Mouse (Mus musculus) lung, embryonic 14.5 days (tissue): Measurements from ENCODE around the gene Fbf1. TPM values are rescaled to one million over a fixed set of nuclear protein-coding genes. Genes with fewer than 3 reads are reported as not detected.

Source experiments
- ATAC-seq: fragments of 200-750 bp; cut with Nextera tagmentation; 2 replicates; pipeline ENCODE4 v1.8.0; 2017; ENCODE audit warnings: mild to moderate bottlenecking, moderate TSS enrichment, moderate library complexity; ENCODE audit not compliant: insufficient read depth
- DNase-seq: peaks from one replicate; pipeline ENCODE4 v3.0.0-alpha.2; 2015
- H3K27ac ChIP-seq: fragments of 300-500 bp; sonication (generic); 2 replicates; pipeline ENCODE4 v1.5.1; 2014; ENCODE audit warnings: low read depth, mild to moderate bottlenecking, moderate library complexity
- H3K27me3 ChIP-seq: fragments of 300-500 bp; sonication (generic); 2 replicates; pipeline ENCODE4 v1.6.1; 2014; ENCODE audit warnings: low read length, control low read depth; ENCODE audit not compliant: insufficient read depth
- H3K36me3 ChIP-seq: fragments of 300-500 bp; sonication (generic); 2 replicates; pipeline ENCODE4 v1.6.1; 2014; ENCODE audit warnings: control low read depth; ENCODE audit not compliant: insufficient read depth
- H3K4me1 ChIP-seq: fragments of 300-500 bp; sonication (generic); 2 replicates; pipeline ENCODE4 v1.6.1; 2014; ENCODE audit warnings: antibody characterized with exemption, control low read depth; ENCODE audit not compliant: insufficient read depth
- H3K4me2 ChIP-seq: fragments of 300-500 bp; sonication (generic); 2 replicates; pipeline ENCODE4 v1.6.1; 2014; ENCODE audit warnings: mild to moderate bottlenecking
- H3K4me3 ChIP-seq: fragments of 300-500 bp; sonication (generic); 2 replicates; pipeline ENCODE4 v1.5.1; 2014; ENCODE audit warnings: low read depth, low read length
- H3K9ac ChIP-seq: fragments of 300-500 bp; sonication (generic); 2 replicates; pipeline ENCODE4 v1.6.1; 2014
- H3K9me3 ChIP-seq: fragments of 300-500 bp; sonication (generic); 2 replicates; pipeline ENCODE4 v1.6.1; 2016; ENCODE audit warnings: low read depth, low read length, control low read depth
- CTCF ChIP-seq: IDR thresholded peaks from 2 replicates; pipeline ENCODE4 v1.5.1; 2016; ENCODE audit warnings: antibody characterized with exemption, low read depth
- WGBS: fragments of 180-500 bp; shearing (Covaris S2); extraction: QIAGEN DNeasy Blood & Tissue Kit; methylation state at CpG from one replicate; pipeline ENCODE4 v1.1.7; 2014; 5-methylcytosine and 5-hydroxymethylcytosine counted together
- polyA plus RNA-seq: library from polyadenylated mRNA; unstranded; fragments of >200 nt; fragmentation: Nextera tagmentation; extraction: Ambion mirVana; gene quantifications from 2 replicates; pipeline ENCODE4 v1.2.1, GENCODE M21; 2014

Gene Fbf1
- polyA plus RNA-seq, 1 experiment from 2014 or later, result 35.2 TPM

DNA sequence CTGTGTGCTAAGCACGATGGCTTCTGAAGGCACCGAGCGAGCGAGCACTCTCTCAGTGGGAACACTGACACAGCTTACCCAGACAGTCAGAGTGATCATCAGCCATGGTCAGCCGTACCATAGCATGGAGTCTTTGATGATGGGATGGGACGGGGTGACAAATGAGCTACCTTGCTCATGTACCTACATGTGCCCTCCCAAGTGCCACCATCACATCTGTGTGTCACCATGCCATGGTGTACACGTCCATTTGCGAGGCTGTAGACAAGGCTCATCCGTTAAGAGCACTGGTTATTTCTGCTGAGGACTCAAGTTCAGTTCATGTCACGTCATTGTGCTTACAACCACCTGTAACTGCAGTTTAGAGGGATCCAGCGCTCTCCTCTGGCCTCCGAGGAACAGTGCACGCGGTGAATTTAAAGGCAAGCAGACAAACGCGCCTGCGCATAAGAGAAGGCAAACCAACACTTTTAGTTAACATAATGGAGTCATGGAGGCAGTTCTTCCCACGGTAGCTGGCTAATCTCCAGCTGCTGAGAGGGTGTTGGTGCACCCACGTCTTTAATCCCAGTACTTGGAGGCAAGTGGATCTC, 56.3 kb downstream of the Fbf1 start:
- Histone ChIP-seq H3K9ac (no peak overlapping the region), H3K9me3 (no peaks in the 10 kb centered on the region), H3K27me3 (peaks cover 39% of the 10 kb centered on the region), H3K4me3 (no peak overlapping the region), H3K27ac (no peak overlapping the region), H3K4me2 (no peak overlapping the region), H3K36me3 (no peaks in the 10 kb centered on the region), H3K4me1 (peaks cover 15% of the 10 kb centered on the region)
- ATAC-seq, result no peak
- no peak for TF ChIP-seq CTCF
- WGBS, result 82% methylated on average over 19 of the region's 19 CpGs
- no peak for DNase-seq

DNA sequence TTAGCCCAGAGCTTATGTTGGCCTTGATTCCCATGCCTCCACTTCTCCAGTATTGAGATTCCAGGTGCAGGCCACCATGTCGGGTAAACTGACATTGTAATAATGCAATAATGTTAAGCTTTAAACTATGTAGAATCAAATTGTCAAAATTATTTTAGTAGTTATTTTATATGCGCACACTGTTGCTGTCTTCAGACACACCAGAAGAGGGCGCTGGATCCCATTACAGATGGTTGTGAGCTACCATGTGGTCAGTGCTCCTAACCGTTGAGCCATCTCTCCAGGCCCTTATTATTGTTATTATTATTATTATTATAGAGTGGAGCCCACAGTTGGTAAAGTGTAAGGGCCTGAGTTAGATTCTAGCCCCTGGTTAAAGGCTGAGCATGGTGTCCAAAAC, 56.9 kb downstream of the Fbf1 start:
- no peaks in the 10 kb centered on the region for H3K36me3 ChIP-seq
- ATAC-seq (no peak), DNase-seq (no peak)
- H3K4me2 ChIP-seq, result no peak overlapping the region
- peaks cover 21% of the 10 kb centered on the region for H3K4me1 ChIP-seq
- H3K4me3 ChIP-seq, result no peak overlapping the region
- 74% methylated on average over 4 of the region's 4 CpGs for WGBS
- no peak overlapping the region for H3K9ac ChIP-seq
- TF ChIP-seq CTCF, result peak; percentile 36
- H3K9me3 ChIP-seq, result no peaks in the 10 kb centered on the region
- H3K27me3 ChIP-seq, result peaks cover 41% of the 10 kb centered on the region
- no peak overlapping the region for H3K27ac ChIP-seq

DNA sequence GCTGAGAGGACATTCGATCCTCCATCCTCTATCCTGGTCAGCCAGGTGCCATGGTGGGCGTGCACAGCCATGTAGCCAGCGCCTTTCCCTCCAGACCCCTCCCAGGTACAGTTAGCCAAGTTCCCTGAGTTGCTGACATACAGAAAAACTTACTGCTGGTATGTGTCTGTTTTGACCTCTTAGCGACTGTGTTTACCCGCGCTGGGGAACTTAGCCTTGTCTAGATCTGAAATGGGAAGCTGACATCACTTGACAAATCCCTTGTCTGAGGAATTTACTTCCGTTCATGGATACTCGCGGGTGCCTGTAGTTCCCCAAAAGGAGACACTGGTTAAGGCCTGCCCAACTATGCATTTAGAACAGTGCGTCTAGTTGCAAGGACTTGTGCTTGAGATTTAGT, 57.4 kb downstream of the Fbf1 start:
- peak; percentile 26; the same call in 1 of the 2 replicates for ATAC-seq

DNA sequence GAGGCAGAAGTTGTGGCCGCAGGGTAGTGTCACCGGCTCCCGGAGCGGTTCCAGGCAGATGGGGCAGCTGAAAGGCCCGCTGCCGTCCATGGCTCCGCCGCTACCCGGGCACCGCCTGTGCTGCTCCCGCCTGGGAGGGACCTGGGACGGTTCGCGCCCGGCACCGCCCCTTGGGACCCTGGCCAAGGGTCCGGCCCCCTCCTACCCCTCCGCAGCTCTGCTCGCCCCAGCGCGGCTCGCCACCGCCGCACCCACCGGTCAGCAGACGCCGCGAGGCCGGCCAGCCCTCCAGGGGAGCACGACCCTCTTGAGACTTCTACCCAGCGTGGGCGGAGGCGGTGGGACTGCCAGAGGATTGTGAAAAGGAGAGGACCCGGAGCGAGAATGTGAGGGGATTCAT, 57.8 kb downstream of the Fbf1 start:
- peak; percentile 76 for DNase-seq
- peaks cover 24% of the 10 kb centered on the region for H3K4me1 ChIP-seq
- peak overlapping the region; percentile 52 for H3K27ac ChIP-seq
- peaks cover 41% of the 10 kb centered on the region for H3K27me3 ChIP-seq
- 2% methylated on average over 35 of the region's 35 CpGs for WGBS
- no peak for TF ChIP-seq CTCF
- peak overlapping the region; percentile 73 for H3K4me2 ChIP-seq
- peak overlapping the region; percentile 48 for H3K9ac ChIP-seq
- no peaks in the 10 kb centered on the region for H3K9me3 ChIP-seq
- peak; percentile 75 for ATAC-seq
- H3K4me3 ChIP-seq, result peak overlapping the region; percentile 53
- no peaks in the 10 kb centered on the region for H3K36me3 ChIP-seq

More for the DNA sequence above, 57.4 kb downstream of the Fbf1 start:
- TF ChIP-seq CTCF, result no peak
- H3K36me3 ChIP-seq, result no peaks in the 10 kb centered on the region
- peaks cover 41% of the 10 kb centered on the region for H3K27me3 ChIP-seq
- DNase-seq, result peak; percentile 69
- peak overlapping the region; percentile 53 for H3K4me3 ChIP-seq
- H3K9me3 ChIP-seq, result no peaks in the 10 kb centered on the region
- peak overlapping the region; percentile 48 for H3K9ac ChIP-seq
- H3K27ac ChIP-seq, result peak overlapping the region; percentile 52; the same call in 1 of the 2 replicates
- H3K4me2 ChIP-seq, result peak overlapping the region; percentile 73
- 14% methylated on average over 10 of the region's 10 CpGs for WGBS
- H3K4me1 ChIP-seq, result peaks cover 24% of the 10 kb centered on the region

DNA sequence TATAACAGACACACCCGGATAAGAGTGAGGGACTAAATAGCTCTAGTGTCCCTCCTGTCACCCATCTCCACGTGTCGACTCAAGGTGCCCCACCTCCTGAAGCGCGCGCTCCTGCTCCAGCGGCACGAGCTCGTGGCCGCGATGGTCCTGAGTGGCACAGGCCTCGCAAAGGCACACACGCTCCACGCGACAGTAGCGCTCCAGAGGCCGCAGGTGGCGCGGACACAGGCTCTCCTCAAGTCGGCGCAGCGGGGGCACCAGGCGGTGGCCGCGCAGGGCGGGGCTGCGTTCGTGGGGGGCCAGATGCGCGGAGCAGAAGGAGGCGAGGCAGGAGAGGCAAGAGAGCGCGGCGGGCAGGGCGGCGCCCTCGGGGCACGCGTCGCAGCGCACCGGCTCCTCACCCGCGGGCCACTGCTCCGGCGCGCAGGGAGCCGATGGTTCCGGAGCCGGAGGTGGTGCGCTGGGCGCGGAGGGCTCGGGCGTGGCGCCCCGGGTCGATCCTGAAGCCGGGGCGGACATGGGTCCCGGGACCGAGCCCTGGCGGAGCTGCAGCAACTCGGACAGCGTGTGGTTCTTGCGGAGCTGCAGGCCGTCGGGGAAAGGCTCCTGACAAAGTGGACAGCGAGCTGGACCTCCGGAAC, 58.4 kb downstream of the Fbf1 start:
- Histone ChIP-seq H3K27me3 (peaks cover 41% of the 10 kb centered on the region), H3K4me2 (peak overlapping the region; percentile 73), H3K36me3 (no peaks in the 10 kb centered on the region), H3K9me3 (no peaks in the 10 kb centered on the region), H3K4me3 (peak overlapping the region; percentile 53), H3K27ac (peak overlapping the region; percentile 52), H3K4me1 (peaks cover 25% of the 10 kb centered on the region), H3K9ac (peak overlapping the region; percentile 48)
- no peak for ATAC-seq
- TF ChIP-seq CTCF, result no peak; the same call in 1 of the 2 replicates
- 1% methylated on average over 67 of the region's 70 CpGs for WGBS
- DNase-seq, result no peak

DNA sequence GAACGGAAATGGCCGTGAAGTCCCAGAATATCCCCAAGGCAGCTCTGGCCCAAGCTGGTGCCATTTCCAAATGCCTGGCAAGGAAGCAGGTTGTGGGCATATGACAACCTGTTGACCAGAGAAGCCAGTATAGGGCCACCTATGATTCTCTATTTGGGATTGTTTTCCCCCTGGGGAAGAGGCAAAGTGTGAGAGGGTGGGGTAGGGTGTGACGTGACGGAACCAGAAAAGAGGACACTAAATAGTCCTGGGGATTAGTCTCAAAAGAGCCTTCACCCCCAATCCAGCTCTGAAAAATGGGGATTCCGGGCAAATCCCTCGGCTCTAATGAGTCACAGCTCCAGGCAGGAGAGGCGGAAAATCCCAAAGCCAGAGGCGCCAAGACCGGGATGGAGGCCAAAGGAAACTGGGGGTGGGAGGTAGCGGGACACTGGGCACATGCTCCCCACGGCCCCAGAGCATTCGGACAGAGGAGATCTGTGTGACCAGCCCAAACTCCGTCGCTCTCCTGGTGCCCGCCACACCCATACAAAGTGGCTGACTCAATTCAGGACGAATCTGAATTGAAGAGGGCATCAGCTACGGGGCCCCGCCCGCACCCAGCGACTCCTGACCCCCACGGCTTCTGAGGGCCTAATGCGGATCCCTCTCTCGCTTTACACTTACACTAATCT, 59.4 kb downstream of the Fbf1 start:
- Histone ChIP-seq H3K27me3 (peaks cover 41% of the 10 kb centered on the region), H3K4me1 (peaks cover 34% of the 10 kb centered on the region), H3K4me3 (peak overlapping the region; percentile 53), H3K36me3 (no peaks in the 10 kb centered on the region), H3K9me3 (no peaks in the 10 kb centered on the region), H3K9ac (peak overlapping the region; percentile 48; the same call in 1 of the 2 replicates), H3K27ac (no peak overlapping the region), H3K4me2 (peak overlapping the region; percentile 73)
- no peak for ATAC-seq
- TF ChIP-seq CTCF, result no peak
- WGBS, result 9% methylated on average over 23 of the region's 23 CpGs
- peak; percentile 48 for DNase-seq

DNA sequence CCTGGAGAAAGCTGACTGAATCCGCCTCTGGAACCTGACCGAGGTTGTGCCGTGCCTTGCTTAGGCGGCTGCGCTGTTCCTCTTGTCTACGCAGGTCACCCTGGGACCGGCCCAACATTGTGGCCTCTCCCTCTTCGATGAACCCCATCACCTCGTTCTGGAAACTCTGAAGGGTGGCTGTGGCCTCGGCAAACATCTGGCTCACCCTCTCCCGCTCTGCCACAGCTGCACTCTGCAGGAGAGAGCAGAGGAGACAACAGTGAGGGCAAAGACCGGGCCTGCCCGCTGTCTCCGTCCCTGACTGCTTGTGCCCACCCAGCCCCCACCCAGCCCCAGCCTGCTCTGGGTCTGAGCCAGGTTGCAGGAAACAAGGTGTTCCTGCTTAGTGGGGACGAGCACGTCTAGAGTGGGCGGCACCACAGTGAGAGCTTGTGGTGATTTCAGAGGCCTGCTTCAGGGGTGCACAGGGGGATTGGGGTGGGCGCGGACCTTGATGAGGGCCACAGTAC, 60.1 kb downstream of the Fbf1 start:
- no peaks in the 10 kb centered on the region for H3K36me3 ChIP-seq
- no peaks in the 10 kb centered on the region for H3K9me3 ChIP-seq
- WGBS, result 26% methylated on average over 19 of the region's 19 CpGs
- H3K27me3 ChIP-seq, result peaks cover 41% of the 10 kb centered on the region
- DNase-seq, result no peak
- peak overlapping the region; percentile 73 for H3K4me2 ChIP-seq
- H3K4me1 ChIP-seq, result peaks cover 34% of the 10 kb centered on the region
- TF ChIP-seq CTCF, result no peak
- H3K4me3 ChIP-seq, result peak overlapping the region; percentile 53
- H3K27ac ChIP-seq, result no peak overlapping the region
- no peak for ATAC-seq
- peak overlapping the region; percentile 13 for H3K9ac ChIP-seq
